Mouse (Mus musculus): Measurements from ENCODE around the gene Zfp664. TPM values are rescaled to one million over a fixed set of nuclear protein-coding genes. Genes with fewer than 3 reads are reported as not detected.

Zfp664 gene
- polyA plus RNA-seq, 1 experiment = 71.4 TPM

Other genes starting within 250 kb of the Zfp664 start
- gene Atp6v0a2, start 234.1 kb upstream of the Zfp664 start, polyA plus RNA-seq (2012; rRNA removed) = 41.7 and 44.4 TPM in 2 replicates
- gene Dnah10, start 137.6 kb upstream of the Zfp664 start, polyA plus RNA-seq (2012; rRNA removed) = 0.26 and 0.38 TPM in 2 replicates
- 74.4 and 87.7 TPM in 2 replicates for gene Ccdc92, start 267 bp upstream of the Zfp664 start, polyA plus RNA-seq (2012; rRNA removed)
- 3.7 and 3.8 TPM in 2 replicates for gene Rflna, start 140.5 kb downstream of the Zfp664 start, polyA plus RNA-seq (2012; rRNA removed)

Measured in frontal cortex, adult 2 months (tissue).